Mouse (Mus musculus) urinary bladder, postnatal 25 days (tissue): ENCODE results near the gene Poglut1.
A peak's percentile ranks its signal among the peaks of the same experiment; 100 is the strongest.

Experiments used
- DNase-seq: peaks from one replicate; pipeline ENCODE4 v3.0.0; 2022; ENCODE audit warnings: low spot score

Gene Poglut1

GRCm38 (mm10) chr16:38549479-38550396, at the start of gene Poglut1:
Poglut1 (minus strand) TSS chr16:38550258.
- DNase-seq: peak; percentile 72

GRCm38 (mm10) chr16:38598986-38599680, 49.1 kb upstream of the Poglut1 start:
- DNase-seq: no peak

- no peak for DNase-seq
Observed at GRCm38 (mm10) chr16:38596651-38597050, 46.6 kb upstream of the Poglut1 start.

- DNase-seq: no peak
Observed at GRCm38 (mm10) chr16:38596099-38596498, 46.0 kb upstream of the Poglut1 start.

GRCm38 (mm10) chr16:38594435-38594834, 44.4 kb upstream of the Poglut1 start:
- DNase-seq: no peak

- no peak for DNase-seq
Observed at GRCm38 (mm10) chr16:38592946-38593345, 42.9 kb upstream of the Poglut1 start.

GRCm38 (mm10) chr16:38592026-38592678, 42.1 kb upstream of the Poglut1 start:
- no peak for DNase-seq

GRCm38 (mm10) chr16:38591506-38591905, 41.4 kb upstream of the Poglut1 start:
- no peak for DNase-seq

- DNase-seq: no peak
Observed at GRCm38 (mm10) chr16:38587572-38587971, 37.5 kb upstream of the Poglut1 start.

- no peak for DNase-seq
Observed at GRCm38 (mm10) chr16:38587163-38587562, 37.1 kb upstream of the Poglut1 start.

GRCm38 (mm10) chr16:38585186-38585585, 35.1 kb upstream of the Poglut1 start:
- no peak for DNase-seq

GRCm38 (mm10) chr16:38584761-38585160, 34.7 kb upstream of the Poglut1 start:
- no peak for DNase-seq

GRCm38 (mm10) chr16:38571481-38571880, 21.4 kb upstream of the Poglut1 start:
- no peak for DNase-seq

- no peak for DNase-seq
Observed at GRCm38 (mm10) chr16:38568192-38568591, 18.1 kb upstream of the Poglut1 start.

GRCm38 (mm10) chr16:38563516-38563915, 13.5 kb upstream of the Poglut1 start:
- no peak for DNase-seq

GRCm38 (mm10) chr16:38562968-38563327, 12.9 kb upstream of the Poglut1 start:
- no peak for DNase-seq

GRCm38 (mm10) chr16:38562131-38562967, 12.3 kb upstream of the Poglut1 start:
- peak; percentile 96 for DNase-seq

GRCm38 (mm10) chr16:38558221-38558748, 8.2 kb upstream of the Poglut1 start, which contains the start of gene Tmem39a:
Tmem39a (plus strand) TSS chr16:38558698.
- DNase-seq: no peak

GRCm38 (mm10) chr16:38555988-38556387, 5.9 kb upstream of the Poglut1 start:
- DNase-seq: no peak

GRCm38 (mm10) chr16:38548000-38548399, 2.1 kb downstream of the Poglut1 start:
- DNase-seq: no peak

- DNase-seq: no peak
Observed at GRCm38 (mm10) chr16:38538716-38539380, 11.2 kb downstream of the Poglut1 start.
